Mouse (Mus musculus) MEL (cell line): ENCODE data around the gene Rcsd1. TPM values are rescaled to one million over a fixed set of nuclear protein-coding genes. Genes with fewer than 3 reads are reported as not detected.

Experiments
- DNase-seq: peaks from one replicate; pipeline ENCODE4 v3.0.0; 2011; ENCODE audit warnings: low read depth, low spot score
- H3K27ac ChIP-seq: 2 replicates; pipeline ENCODE4 v1.5.1; 2012; ENCODE audit warnings: low read depth, mild to moderate bottlenecking, control low read depth, low read length, moderate library complexity; ENCODE audit not compliant: control insufficient read depth
- H3K27me3 ChIP-seq, 2 experiments: fragments of 150-350 bp in 1 of 2; sonication (generic) in 1 of 2; 2 replicates each; pipeline ENCODE4 v1.6.1; 2012; ENCODE audit warnings: low read length in 2 of 2, mild to moderate bottlenecking in 2 of 2, improper control_type of control experiment in 1 of 2, moderate library complexity in 1 of 2; ENCODE audit not compliant: insufficient read depth in 2 of 2, control insufficient read depth in 1 of 2
- H3K36me3 ChIP-seq, 2 experiments: 2 replicates each; pipeline ENCODE4 v1.6.1; 2012 to 2014; ENCODE audit warnings: low read length in 2 of 2, improper control_type of control experiment in 1 of 2, inconsistent platforms in 1 of 2, mild to moderate bottlenecking in 1 of 2; ENCODE audit not compliant: insufficient read depth in 2 of 2, control insufficient read depth in 1 of 2
- H3K4me1 ChIP-seq, 2 experiments: fragments of 150-350 bp in 1 of 2; sonication (generic) in 1 of 2; 2 replicates each; pipeline ENCODE4 v1.6.1; 2012; ENCODE audit warnings: low read length in 2 of 2, improper control_type of control experiment in 1 of 2, mild to moderate bottlenecking in 1 of 2; ENCODE audit not compliant: insufficient read depth in 2 of 2, control insufficient read depth in 1 of 2
- H3K4me3 ChIP-seq, 2 experiments: fragments of 150-350 bp in 1 of 2; sonication (generic) in 1 of 2; 2 replicates each; pipeline ENCODE4 v1.5.1; 2012; ENCODE audit warnings: low read depth in 2 of 2, low read length in 2 of 2, mild to moderate bottlenecking in 2 of 2, moderate library complexity in 2 of 2, control low read depth in 1 of 2, improper control_type of control experiment in 1 of 2; ENCODE audit not compliant: control insufficient read depth in 1 of 2, insufficient read depth in 1 of 2
- H3K79me2 ChIP-seq: 2 replicates; pipeline ENCODE4 v1.6.1; 2012; ENCODE audit warnings: mild to moderate bottlenecking, low read length, moderate library complexity; ENCODE audit not compliant: control insufficient read depth, poor library complexity, insufficient read depth
- H3K9ac ChIP-seq: 2 replicates; pipeline ENCODE4 v1.6.1; 2012; ENCODE audit warnings: low read depth, mild to moderate bottlenecking, control low read depth, low read length, moderate library complexity; ENCODE audit not compliant: control insufficient read depth, poor library complexity, severe bottlenecking
- H3K9me3 ChIP-seq: fragments of 150-350 bp; sonication (generic); replicated peaks from 2 replicates; pipeline ENCODE4 v1.6.1; 2012; ENCODE audit warnings: mild to moderate bottlenecking, low read length, improper control_type of control experiment, moderate library complexity; ENCODE audit not compliant: insufficient read depth
- E2F4 ChIP-seq: IDR thresholded peaks from 2 replicates; pipeline ENCODE4 v1.6.1; 2011; ENCODE audit warnings: low read depth, low read length, improper control_type of control experiment, borderline replicate concordance
- ELF1 ChIP-seq: IDR thresholded peaks from 2 replicates; pipeline ENCODE4 v1.6.1; 2014; ENCODE audit warnings: low read depth, mild to moderate bottlenecking, inconsistent platforms, low read length, improper control_type of control experiment, moderate library complexity
- EP300 ChIP-seq, 2 experiments: IDR thresholded peaks; 2 replicates each; pipeline ENCODE4 v1.6.1; 2011; ENCODE audit warnings: improper control_type of control experiment in 2 of 2, low read length in 2 of 2, low read depth in 1 of 2, mild to moderate bottlenecking in 1 of 2
- ETS1 ChIP-seq: IDR thresholded peaks from 2 replicates; pipeline ENCODE4 v1.6.1; 2012; ENCODE audit warnings: low read depth, mild to moderate bottlenecking, inconsistent platforms, low read length, improper control_type of control experiment, moderate library complexity
- GATA1 ChIP-seq: IDR thresholded peaks from 2 replicates; pipeline ENCODE4 v1.6.1; 2011; ENCODE audit warnings: low read depth, low read length, improper control_type of control experiment
- KAT2A ChIP-seq: conservative IDR thresholded peaks from 2 replicates; pipeline ENCODE4 v1.6.1; 2012; ENCODE audit warnings: low read depth, low read length, improper control_type of control experiment, inconsistent platforms
- MAFK ChIP-seq: IDR thresholded peaks from 2 replicates; pipeline ENCODE4 v1.6.1; 2011; ENCODE audit warnings: low read depth, mild to moderate bottlenecking, low read length, improper control_type of control experiment, borderline replicate concordance
- MYB ChIP-seq: IDR thresholded peaks from 2 replicates; pipeline ENCODE4 v1.6.1; 2011; ENCODE audit warnings: mild to moderate bottlenecking, low read depth, low read length, improper control_type of control experiment
- MYC ChIP-seq: IDR thresholded peaks from 2 replicates; pipeline ENCODE4 v1.6.1; 2011; ENCODE audit warnings: low read depth, mild to moderate bottlenecking, low read length, improper control_type of control experiment, moderate library complexity
- NELFE ChIP-seq: IDR thresholded peaks from 2 replicates; pipeline ENCODE4 v1.6.1; 2011; ENCODE audit warnings: low read depth, low read length, improper control_type of control experiment
- NRF1 ChIP-seq: IDR thresholded peaks from 2 replicates; pipeline ENCODE4 v1.6.1; 2014; ENCODE audit warnings: low read depth, mild to moderate bottlenecking, inconsistent platforms, low read length, improper control_type of control experiment, moderate library complexity; ENCODE audit not compliant: poor library complexity, insufficient read depth, severe bottlenecking
- RCOR1 ChIP-seq: IDR thresholded peaks from 2 replicates; pipeline ENCODE4 v1.6.1; 2012; ENCODE audit warnings: low read depth, mild to moderate bottlenecking, inconsistent platforms, low read length, improper control_type of control experiment
- SIN3A ChIP-seq: IDR thresholded peaks from 2 replicates; pipeline ENCODE4 v1.6.1; 2012; ENCODE audit warnings: low read length, improper control_type of control experiment, inconsistent platforms
- SMC3 ChIP-seq: IDR thresholded peaks from 2 replicates; pipeline ENCODE4 v1.6.1; 2011; ENCODE audit warnings: low read depth, low read length, improper control_type of control experiment
- TAL1 ChIP-seq: IDR thresholded peaks from 2 replicates; pipeline ENCODE4 v1.6.1; 2012; ENCODE audit warnings: mild to moderate bottlenecking, inconsistent platforms, low read length, moderate library complexity, mixed read lengths
- TCF12 ChIP-seq: IDR thresholded peaks from 2 replicates; pipeline ENCODE4 v1.6.1; 2014; ENCODE audit warnings: low read depth, mild to moderate bottlenecking, inconsistent platforms, low read length, improper control_type of control experiment, moderate library complexity
- USF2 ChIP-seq, 2 experiments: IDR thresholded peaks; 2 replicates each; pipeline ENCODE4 v1.6.1; 2011 to 2012; ENCODE audit warnings: improper control_type of control experiment in 2 of 2, low read length in 2 of 2, borderline replicate concordance in 1 of 2, inconsistent platforms in 1 of 2, low read depth in 1 of 2, mild to moderate bottlenecking in 1 of 2; ENCODE audit not compliant: insufficient read depth in 1 of 2
- ZNF384 ChIP-seq: IDR thresholded peaks from 2 replicates; pipeline ENCODE4 v1.6.1; 2012; ENCODE audit warnings: low read depth, mild to moderate bottlenecking, inconsistent platforms, low read length, improper control_type of control experiment
- polyA plus RNA-seq, 2 experiments: library from polyadenylated mRNA; stranded (reverse) in 1 of 2; unstranded in 1 of 2; fragments of >175 nt in 1 of 2; fragments of >200 nt in 1 of 2; gene quantifications; 2 replicates each; pipeline versions ENCODE4 v1.2.1 to v1.2.4; 2012; ENCODE audit warnings: low replicate concordance in 2 of 2, low read depth in 1 of 2; ENCODE audit not compliant: insufficient read length in 2 of 2, insufficient read depth in 1 of 2, missing spikeins in 1 of 2
- total RNA-seq: library from RNA; depleted of rRNA; stranded (reverse); fragments of 300-350 nt; gene quantifications from 2 replicates; pipeline ENCODE4 v1.2.3, GENCODE M21; 2012

Gene Rcsd1
- total and polyA plus RNA-seq, 3 experiments: 19.0 to 38.0 TPM; not detected in 1

- TF ChIP-seq E2F4: no peak
- TF ChIP-seq, all 39 proteins: peak for 0
- no peak for DNase-seq
- H3K4me3 ChIP-seq: no peak overlapping the region
- no peaks in the 10 kb centered on the region for H3K79me2 ChIP-seq
- H3K27me3 ChIP-seq: no peaks in the 10 kb centered on the region
- peaks cover 0 to 12% of the 10 kb centered on the region in 2 experiments; a peak in 2 of 4 replicates for H3K36me3 ChIP-seq
- no peak overlapping the region for H3K9ac ChIP-seq
- no peaks in the 10 kb centered on the region for H3K9me3 ChIP-seq
- H3K4me1 ChIP-seq: peaks cover 0 to 9% of the 10 kb centered on the region in 2 experiments; a peak in 2 of 4 replicates
- H3K27ac ChIP-seq: no peak overlapping the region
Observed at GRCm38 (mm10) chr1:165616652-165617051, 92.9 kb downstream of the Rcsd1 start.

- H3K4me1 ChIP-seq: peaks cover 0 to 9% of the 10 kb centered on the region in 2 experiments; a peak in 2 of 4 replicates
- no peak overlapping the region for H3K4me3 ChIP-seq
- no peaks in the 10 kb centered on the region for H3K9me3 ChIP-seq
- H3K27me3 ChIP-seq: no peaks in the 10 kb centered on the region
- H3K36me3 ChIP-seq: peaks cover 0 to 12% of the 10 kb centered on the region in 2 experiments; a peak in 2 of 4 replicates
- H3K27ac ChIP-seq: peak overlapping the region; percentile 47
- H3K9ac ChIP-seq: no peak overlapping the region
- TF ChIP-seq MAFK: no peak
- no peak for TF ChIP-seq ZNF384
- TF ChIP-seq EP300 (IDR thresholded peaks at IDR 0.05; ENCODE audit: low read depth in 1 of 2, low read length in 2 of 2): peak; percentile 68 to 86
- TF ChIP-seq RCOR1: peak; percentile 62
- 0 out of 2 replicates have a peak, but pooled peaks have one; percentile 21 for TF ChIP-seq ETS1
- peak; percentile 49 for TF ChIP-seq TCF12
- TF ChIP-seq TAL1: peak; percentile 39; the same call in 1 of the 2 replicates
- peak; percentile 70 for TF ChIP-seq GATA1
- peak; percentile 35; the same call in 1 of the 2 replicates for TF ChIP-seq SIN3A
- peak; percentile 47; the same call in 1 of the 2 replicates for TF ChIP-seq ELF1
- H3K79me2 ChIP-seq: no peaks in the 10 kb centered on the region
- peak; percentile 71 for DNase-seq
Observed at GRCm38 (mm10) chr1:165614793-165615192, 94.8 kb downstream of the Rcsd1 start.

- Histone ChIP-seq H3K9me3 (no peaks in the 10 kb centered on the region), H3K9ac (no peak overlapping the region), H3K4me3 (no peak overlapping the region), H3K79me2 (no peaks in the 10 kb centered on the region), H3K36me3 (peaks cover 0 to 12% of the 10 kb centered on the region in 2 experiments; a peak in 2 of 4 replicates), H3K27me3 (no peaks in the 10 kb centered on the region), H3K4me1 (peaks cover 0 to 9% of the 10 kb centered on the region in 2 experiments; a peak in 2 of 4 replicates), H3K27ac (no peak overlapping the region)
- DNase-seq: no peak
- TF ChIP-seq MYB: no peak
- TF ChIP-seq NELFE: no peak
- TF ChIP-seq TAL1: no peak
- TF ChIP-seq KAT2A: no peak
- no peak for TF ChIP-seq ELF1
- no peak for TF ChIP-seq SMC3
- TF ChIP-seq SIN3A: no peak
- no peak for TF ChIP-seq USF2 (IDR thresholded peaks at IDR 0.05; ENCODE audit: borderline replicate concordance in 1 of 2, insufficient read depth in 1 of 2, low read depth in 1 of 2, low read length in 2 of 2)
- TF ChIP-seq MYC: no peak
- TF ChIP-seq NRF1: no peak
- TF ChIP-seq ETS1: no peak
Observed at GRCm38 (mm10) chr1:165613926-165614325, 95.6 kb downstream of the Rcsd1 start.
